ENCODE assay signal across 7 mouse cellular contexts in genomic region chr5:32712221-32713041, GRCm38 (mm10).
A peak's percentile ranks its signal among the peaks of the same experiment; 100 is the strongest.
DNase-seq lines count a peak whose midpoint lies in the region; ATAC-seq and TF ChIP-seq lines count a peak whose summit lies in the region.

No protein-coding gene starts in this region.

- no peak for TF ChIP-seq POLR2A in CH12.LX (IDR thresholded peaks at IDR 0.05; ENCODE audit: low read depth, low read length)

- no peaks in the 10 kb centered on the region for H3K36me3 ChIP-seq in CH12.LX (replicated peaks in 1 of 2; ENCODE audit: control insufficient read depth in 1 of 2, insufficient read depth in 1 of 2, low read length in 1 of 2)
- H3K36me3 ChIP-seq in forebrain, embryonic 13.5 days (ENCODE audit: poor library complexity, severe bottlenecking), result no peaks in the 10 kb centered on the region
- H3K36me3 ChIP-seq in liver, embryonic 15.5 days (replicated peaks), result no peaks in the 10 kb centered on the region

- peaks cover 35% of the 10 kb centered on the region for H3K9me3 ChIP-seq in CH12.LX (replicated peaks; ENCODE audit: low read length)
- H3K9me3 ChIP-seq in forebrain, embryonic 13.5 days (replicated peaks), result no peaks in the 10 kb centered on the region
- H3K9me3 ChIP-seq in liver, embryonic 15.5 days (replicated peaks), result no peaks in the 10 kb centered on the region

- no peak overlapping the region for H3K27ac ChIP-seq in CH12.LX (ENCODE audit: insufficient read depth, low read depth)
- no peak overlapping the region for H3K27ac ChIP-seq in forebrain, embryonic 13.5 days
- H3K27ac ChIP-seq in liver, embryonic 15.5 days (replicated peaks), result no peak overlapping the region

- no peak overlapping the region for H3K4me3 ChIP-seq in CH12.LX (replicated peaks in 1 of 3; ENCODE audit: low read depth in 2 of 3, low read length in 2 of 3, poor library complexity in 1 of 3)
- no peak overlapping the region for H3K4me3 ChIP-seq in forebrain, embryonic 13.5 days
- H3K4me3 ChIP-seq in liver, embryonic 15.5 days (replicated peaks), result peak overlapping the region; percentile 74; the same call in 1 of the 2 replicates

- no peaks in the 10 kb centered on the region for H3K79me2 ChIP-seq in CH12.LX (replicated peaks; ENCODE audit: control insufficient read depth, extremely low read depth, insufficient read depth, poor library complexity, severe bottlenecking)

- dilution Hi-C loops in CH12.LX (cut with MboI; ENCODE audit: extremely low pct_ligation_motif_present, extremely low pct_unique_long_range_greater_than_20kb, low sequenced_read_pairs), result no loop called here

- ATAC-seq in forebrain, embryonic 13.5 days, result no peak
- no peak for ATAC-seq in liver, embryonic 15.5 days (ENCODE audit: insufficient read depth)

- no peaks in the 10 kb centered on the region for H3K4me1 ChIP-seq in CH12.LX (ENCODE audit: control insufficient read depth in 1 of 2, insufficient read depth in 2 of 2)
- H3K4me1 ChIP-seq in forebrain, embryonic 13.5 days, result peaks cover 11% of the 10 kb centered on the region
- peaks cover 14% of the 10 kb centered on the region for H3K4me1 ChIP-seq in liver, embryonic 15.5 days (replicated peaks)

- TF ChIP-seq EP300 in CH12.LX (IDR thresholded peaks at IDR 0.05; ENCODE audit: low read length), result no peak

- in situ Hi-C loops in CH12.LX (cut with MboI; ENCODE audit: low pct_ligation_motif_present, low pct_unique_long_range_greater_than_20kb, low sequenced_read_pairs), result no loop called here

- H3K9ac ChIP-seq in CH12.LX (ENCODE audit: insufficient read depth, low read depth), result no peak overlapping the region
- H3K9ac ChIP-seq in forebrain, embryonic 13.5 days, result peak overlapping the region; percentile 9; the same call in 1 of the 2 replicates
- no peak overlapping the region for H3K9ac ChIP-seq in liver, embryonic 15.5 days

- 67% methylated on average over 4 of the region's 4 CpGs for WGBS in forebrain, embryonic 13.5 days
- WGBS in liver, embryonic 15.5 days (ENCODE audit: insufficient replicate concordance), result 63% methylated on average over 4 of the region's 4 CpGs

- DNase-seq in A20 (ENCODE audit: low read depth, low spot score) (peak; percentile 13), CH12.LX (ENCODE audit: extremely low read depth) (peak; percentile 60)
- DNase-seq in B cell, adult 2 months, result no peak
- no peak for DNase-seq in testis, postnatal 10 days (ENCODE audit: low spot score)
- DNase-seq in frontal cortex, adult 2 months (ENCODE audit: extremely low spot score in 1 of 2, low spot score in 1 of 2), result no peak

- H3K4me2 ChIP-seq in CH12.LX (ENCODE audit: insufficient read depth, low read depth, poor library complexity, severe bottlenecking), result no peak overlapping the region
- H3K4me2 ChIP-seq in forebrain, embryonic 13.5 days, result peak overlapping the region; percentile 70
- H3K4me2 ChIP-seq in liver, embryonic 15.5 days, result peak overlapping the region; percentile 78

- TF ChIP-seq CTCF in CH12.LX (conservative IDR thresholded peaks at IDR 0.05 in 1 of 2, IDR thresholded peaks at IDR 0.05 in 1 of 2; ENCODE audit: low read depth in 2 of 2, low read length in 2 of 2), result no peak

- no peak for TF ChIP-seq RAD21 in CH12.LX (IDR thresholded peaks at IDR 0.05; ENCODE audit: low read depth, low read length)

- H3K27me3 ChIP-seq in CH12.LX (replicated peaks), result no peaks in the 10 kb centered on the region
- no peaks in the 10 kb centered on the region for H3K27me3 ChIP-seq in forebrain, embryonic 13.5 days
- no peaks in the 10 kb centered on the region for H3K27me3 ChIP-seq in liver, embryonic 15.5 days

TF ChIP-seq in CH12.LX, 34 proteins besides CTCF, POLR2A, EP300 and RAD21:
- TF ChIP-seq MAFK (IDR thresholded peaks at IDR 0.05; ENCODE audit: insufficient replicate concordance, low read length), result peak; percentile 90
- no peak for TF ChIP-seq IRF4 (IDR thresholded peaks at IDR 0.05; ENCODE audit: low read depth, low read length)

Comparison
In these comparisons a context has a peak if more than half of its experiments do, and no peak if none do; other contexts are left out.
1. DNase-seq: peak in A20 (single experiment) and CH12.LX (single experiment); none in B cell, adult 2 months (0 of 2), testis, postnatal 10 days (single experiment) and frontal cortex, adult 2 months (0 of 2).